Mouse (Mus musculus) cerebellum, adult 9-10 months (tissue): Measurements from ENCODE around the gene Gm11034.

Experiments used
- DNase-seq: peaks from one replicate; pipeline ENCODE4 v3.0.0; 2022

The Gm11034 gene

GRCm38 (mm10) chr8:72213536-72213935, at the start of gene Gm11034:
Gm11034 (minus strand) TSS chr8:72213636.
- no peak for DNase-seq

- DNase-seq: no peak
These were observed 49.3 kb upstream of the Gm11034 start for GRCm38 (mm10) chr8:72262756-72263155.

GRCm38 (mm10) chr8:72261872-72262271, 48.4 kb upstream of the Gm11034 start:
- no peak for DNase-seq

GRCm38 (mm10) chr8:72261431-72261830, 48.0 kb upstream of the Gm11034 start:
- no peak for DNase-seq

GRCm38 (mm10) chr8:72261019-72261418, 47.6 kb upstream of the Gm11034 start:
- DNase-seq: peak; percentile 24

- no peak for DNase-seq
These were observed 47.1 kb upstream of the Gm11034 start for GRCm38 (mm10) chr8:72260585-72260984.

- DNase-seq: no peak
These were observed 46.4 kb upstream of the Gm11034 start for GRCm38 (mm10) chr8:72259862-72260261.

- DNase-seq: no peak
These were observed 44.4 kb upstream of the Gm11034 start for GRCm38 (mm10) chr8:72257902-72258238.

- DNase-seq: no peak
These were observed 43.9 kb upstream of the Gm11034 start for GRCm38 (mm10) chr8:72257171-72257901.

- DNase-seq: no peak
These were observed 31.2 kb upstream of the Gm11034 start for GRCm38 (mm10) chr8:72244610-72245009.

- no peak for DNase-seq
These were observed 28.8 kb upstream of the Gm11034 start for GRCm38 (mm10) chr8:72242226-72242625.

- peak; percentile 56 for DNase-seq
These were observed 27.5 kb upstream of the Gm11034 start for GRCm38 (mm10) chr8:72240951-72241350.

GRCm38 (mm10) chr8:72240403-72240763, 26.9 kb upstream of the Gm11034 start:
- DNase-seq: no peak

- peak; percentile 98 for DNase-seq
These were observed 26.3 kb upstream of the Gm11034 start, which contains the start of gene Ap1m1 for GRCm38 (mm10) chr8:72239499-72240402. Ap1m1 (plus strand) TSS chr8:72240018.

GRCm38 (mm10) chr8:72222656-72223055, 9.2 kb upstream of the Gm11034 start:
- no peak for DNase-seq

GRCm38 (mm10) chr8:72220758-72221157, 7.3 kb upstream of the Gm11034 start:
- no peak for DNase-seq

GRCm38 (mm10) chr8:72219541-72220363, 6.3 kb upstream of the Gm11034 start, which contains the start of gene Fam32a:
Fam32a (plus strand) TSS chr8:72219730.
- peak; percentile 92 for DNase-seq

- no peak for DNase-seq
These were observed 5.5 kb upstream of the Gm11034 start for GRCm38 (mm10) chr8:72218781-72219540.

GRCm38 (mm10) chr8:72215871-72216270, 2.4 kb upstream of the Gm11034 start:
- DNase-seq: no peak

GRCm38 (mm10) chr8:72215060-72215459, 1.6 kb upstream of the Gm11034 start:
- DNase-seq: no peak

- no peak for DNase-seq
These were observed 685 bp downstream of the Gm11034 start, which contains the start of gene Cib3 for GRCm38 (mm10) chr8:72212751-72213150. Cib3 (minus strand) TSS chr8:72212837.

GRCm38 (mm10) chr8:72211846-72212245, 1.6 kb downstream of the Gm11034 start:
- DNase-seq: no peak
